Mouse (Mus musculus) stomach, adult 2 months (tissue): Measurements from ENCODE around the gene Gcsh. TPM values are rescaled to one million over a fixed set of nuclear protein-coding genes. Genes with fewer than 3 reads are reported as not detected.

Source experiments
- polyA plus RNA-seq: library from polyadenylated mRNA; depleted of rRNA; stranded (reverse); fragments of >200 nt; gene quantifications from 2 replicates; pipeline ENCODE4 v1.2.3, GENCODE M21; 2012; rRNA removed

Gcsh gene
- polyA plus RNA-seq = 6.5 and 8.3 TPM in 2 replicates

GRCm38 (mm10) chr8:116993095-116993867 is at the start of gene Gcsh:
Gene Gcsh, minus strand, starts transcription at chr8:116993537.

GRCm38 (mm10) chr8:116978631-116979256 is 14.6 kb downstream of the Gcsh start, which contains the start of gene 1700030J22Rik:
Gene 1700030J22Rik, minus strand, starts transcription at chr8:116978959.

GRCm38 (mm10) chr8:116943161-116943554 is 50.2 kb downstream of the Gcsh start, which contains the start of gene Atmin:
Gene Atmin, plus strand, starts transcription at chr8:116943393.

Other genes starting within 250 kb of the Gcsh start
- gene Cmc2, start 72.1 kb downstream of the Gcsh start, polyA plus RNA-seq = 1.8 and 2.4 TPM in 2 replicates
- 0.97 and 1.2 TPM in 2 replicates for gene Cenpn, start 71.8 kb downstream of the Gcsh start, polyA plus RNA-seq
- gene Atmin, start 50.1 kb downstream of the Gcsh start, polyA plus RNA-seq = 4.3 and 4.7 TPM in 2 replicates
- gene 1700030J22Rik, start 14.6 kb downstream of the Gcsh start, polyA plus RNA-seq = 0.08 TPM in 1 of 2 replicates, not detected in the other
- 0.02 TPM in 1 of 2 replicates, not detected in the other for gene Pkd1l2, start 88.9 kb upstream of the Gcsh start, polyA plus RNA-seq
- gene Bco1, start 102.3 kb upstream of the Gcsh start, polyA plus RNA-seq = 0.22 and 0.24 TPM in 2 replicates
- gene Gan, start 164.6 kb upstream of the Gcsh start, polyA plus RNA-seq = 1.9 and 2.9 TPM in 2 replicates